Mouse (Mus musculus): ENCODE measurements at regions not wholly inside any gene's neighbourhood (a gene's known extent, or its start where the extent isn't known, plus 50 kb on each side); places are given as distances from the start of the nearest gene placed in this dataset.

GRCm38 (mm10) chr13:83719635-83720291 is 215.9 kb downstream of the Mef2c start:
- no peaks in the 10 kb centered on the region for H3K36me3 ChIP-seq (ENCODE audit: control insufficient read depth in 1 of 2, insufficient read depth in 2 of 2, low read length in 2 of 2)
- no peaks in the 10 kb centered on the region; a peak in 1 of 4 replicates for H3K4me1 ChIP-seq (ENCODE audit: control insufficient read depth in 1 of 2, insufficient read depth in 2 of 2, low read length in 2 of 2)
- H3K79me2 ChIP-seq (ENCODE audit: control insufficient read depth, insufficient read depth, low read length, poor library complexity), result no peaks in the 10 kb centered on the region
- TF ChIP-seq USF1 (IDR thresholded peaks at IDR 0.05; ENCODE audit: low read depth, low read length) (no peak), ZC3H11A (IDR thresholded peaks at IDR 0.05; ENCODE audit: low read depth, low read length) (no peak), POLR2AphosphoS2 (IDR thresholded peaks at IDR 0.05; ENCODE audit: low read length) (no peak), CHD2 (IDR thresholded peaks at IDR 0.05; ENCODE audit: low read length) (no peak), E2F4 (IDR thresholded peaks at IDR 0.05; ENCODE audit: borderline replicate concordance, low read depth, low read length) (no peak), ZKSCAN1 (IDR thresholded peaks at IDR 0.05; ENCODE audit: low read depth, low read length) (no peak), POLR2AphosphoS5 (IDR thresholded peaks at IDR 0.05; ENCODE audit: borderline replicate concordance, low read depth, low read length) (no peak), RCOR1 (IDR thresholded peaks at IDR 0.05; ENCODE audit: low read depth, low read length) (no peak), USF2 (IDR thresholded peaks at IDR 0.05; ENCODE audit: borderline replicate concordance in 1 of 2, insufficient read depth in 1 of 2, low read depth in 1 of 2, low read length in 2 of 2) (no peak), MYB (IDR thresholded peaks at IDR 0.05; ENCODE audit: low read depth, low read length) (no peak), NRF1 (IDR thresholded peaks at IDR 0.05; ENCODE audit: insufficient read depth, low read depth, low read length, poor library complexity, severe bottlenecking) (no peak), SIN3A (IDR thresholded peaks at IDR 0.05; ENCODE audit: low read length) (no peak), TCF12 (IDR thresholded peaks at IDR 0.05; ENCODE audit: low read depth, low read length) (no peak), MAX (IDR thresholded peaks at IDR 0.05; ENCODE audit: low read length) (no peak), ETS1 (IDR thresholded peaks at IDR 0.05; ENCODE audit: low read depth, low read length) (no peak), TAL1 (IDR thresholded peaks at IDR 0.05; ENCODE audit: low read length) (no peak), CTCF (IDR thresholded peaks at IDR 0.05 in 2 of 3, conservative IDR thresholded peaks at IDR 0.05 in 1 of 3; ENCODE audit: control insufficient read depth in 1 of 3, insufficient read depth in 1 of 3, low read depth in 2 of 3, low read length in 3 of 3, poor library complexity in 1 of 3, severe bottlenecking in 1 of 3) (no peak), GABPA (IDR thresholded peaks at IDR 0.05; ENCODE audit: low read depth, low read length) (no peak), MYC (IDR thresholded peaks at IDR 0.05; ENCODE audit: low read depth, low read length) (no peak)
- H3K9me3 ChIP-seq (replicated peaks; ENCODE audit: insufficient read depth, low read length), result no peaks in the 10 kb centered on the region
- no peak overlapping the region for H3K27ac ChIP-seq (ENCODE audit: control insufficient read depth, low read depth, low read length)
- no peak for DNase-seq (ENCODE audit: low read depth, low spot score)
- no peak overlapping the region for H3K9ac ChIP-seq (ENCODE audit: control insufficient read depth, low read depth, low read length, poor library complexity, severe bottlenecking)
- H3K4me3 ChIP-seq (ENCODE audit: control insufficient read depth in 1 of 2, insufficient read depth in 1 of 2, low read depth in 2 of 2, low read length in 2 of 2), result no peak overlapping the region
- H3K27me3 ChIP-seq (ENCODE audit: control insufficient read depth in 1 of 2, insufficient read depth in 2 of 2, low read length in 2 of 2), result no peaks in the 10 kb centered on the region

- TF ChIP-seq TBP (IDR thresholded peaks at IDR 0.05; ENCODE audit: low read depth, low read length) (no peak), NRF1 (IDR thresholded peaks at IDR 0.05; ENCODE audit: insufficient read depth, low read depth, low read length, poor library complexity, severe bottlenecking) (no peak), E2F4 (IDR thresholded peaks at IDR 0.05; ENCODE audit: borderline replicate concordance, low read depth, low read length) (no peak), NELFE (IDR thresholded peaks at IDR 0.05; ENCODE audit: low read depth, low read length) (no peak), EP300 (IDR thresholded peaks at IDR 0.05; ENCODE audit: low read depth in 1 of 2, low read length in 2 of 2) (no peak), ZMIZ1 (IDR thresholded peaks at IDR 0.05; ENCODE audit: low read depth, low read length) (no peak), RCOR1 (IDR thresholded peaks at IDR 0.05; ENCODE audit: low read depth, low read length) (no peak), USF1 (IDR thresholded peaks at IDR 0.05; ENCODE audit: low read depth, low read length) (no peak), HCFC1 (IDR thresholded peaks at IDR 0.05; ENCODE audit: low read depth, low read length) (no peak), MYB (IDR thresholded peaks at IDR 0.05; ENCODE audit: low read depth, low read length) (no peak), ZNF384 (IDR thresholded peaks at IDR 0.05; ENCODE audit: low read depth, low read length) (no peak), KAT2A (conservative IDR thresholded peaks at IDR 0.05; ENCODE audit: low read depth, low read length) (no peak), ETS1 (IDR thresholded peaks at IDR 0.05; ENCODE audit: low read depth, low read length) (no peak), CTCF (IDR thresholded peaks at IDR 0.05 in 2 of 3, conservative IDR thresholded peaks at IDR 0.05 in 1 of 3; ENCODE audit: control insufficient read depth in 1 of 3, insufficient read depth in 1 of 3, low read depth in 2 of 3, low read length in 3 of 3, poor library complexity in 1 of 3, severe bottlenecking in 1 of 3) (no peak)
- no peaks in the 10 kb centered on the region; the same call in 1 of the 2 replicates for H3K79me2 ChIP-seq (ENCODE audit: control insufficient read depth, insufficient read depth, low read length, poor library complexity)
- H3K27ac ChIP-seq (ENCODE audit: control insufficient read depth, low read depth, low read length), result no peak overlapping the region
- H3K4me3 ChIP-seq (ENCODE audit: control insufficient read depth in 1 of 2, insufficient read depth in 1 of 2, low read depth in 2 of 2, low read length in 2 of 2), result peak overlapping the region in 1 of 2 experiments; percentile 71; a peak in 2 of 4 replicates
- H3K9ac ChIP-seq (ENCODE audit: control insufficient read depth, low read depth, low read length, poor library complexity, severe bottlenecking), result no peak overlapping the region
- no peak for DNase-seq (ENCODE audit: low read depth, low spot score)
- no peaks in the 10 kb centered on the region for H3K36me3 ChIP-seq (ENCODE audit: control insufficient read depth in 1 of 2, insufficient read depth in 2 of 2, low read length in 2 of 2)
- no peaks in the 10 kb centered on the region for H3K27me3 ChIP-seq (ENCODE audit: control insufficient read depth in 1 of 2, insufficient read depth in 2 of 2, low read length in 2 of 2)
- no peaks in the 10 kb centered on the region; a peak in 1 of 4 replicates for H3K4me1 ChIP-seq (ENCODE audit: control insufficient read depth in 1 of 2, insufficient read depth in 2 of 2, low read length in 2 of 2)
- H3K9me3 ChIP-seq (replicated peaks; ENCODE audit: insufficient read depth, low read length), result no peaks in the 10 kb centered on the region
Measured at GRCm38 (mm10) chr13:83720352-83720751, 216.5 kb downstream of the Mef2c start.
